Mouse (Mus musculus) granulocyte monocyte progenitor cell, adult 5-6 weeks (primary cell): ENCODE data around the gene Becn1. TPM values are rescaled to one million over a fixed set of nuclear protein-coding genes. Genes with fewer than 3 reads are reported as not detected.

ENCODE experiments used
- ATAC-seq: replicated peaks from 2 replicates; pipeline ENCODE4 v1.8.0; 2016; ENCODE audit warnings: mild to moderate bottlenecking, moderate TSS enrichment, inconsistent platforms; ENCODE audit not compliant: poor library complexity, severe bottlenecking
- total RNA-seq, 2 experiments: library from RNA; stranded (forward) in 1 of 2; stranded (reverse) in 1 of 2; fragments of 200-712, 200-1000 nt in 1 of 2; fragments of >200 nt in 1 of 2; fragmentation: Nextera tagmentation in 1 of 2; gene quantifications; 2 replicates each; pipeline ENCODE4 v1.2.3; 2014 to 2017

Gene Becn1
- total RNA-seq, 2 experiments from 2014 or later = 58.4 to 177 TPM

- ATAC-seq = peak; percentile 61
These were observed 14.4 kb upstream of the Becn1 start for GRCm38 (mm10) chr11:101316501-101316917.

GRCm38 (mm10) chr11:101315665-101316500, 13.8 kb upstream of the Becn1 start, which contains the start of gene Psme3:
TSS of gene Psme3 (plus strand) at chr11:101316213.
- peak; percentile 84 for ATAC-seq

GRCm38 (mm10) chr11:101315082-101315650, 13.1 kb upstream of the Becn1 start:
- ATAC-seq = no peak

- ATAC-seq = no peak
These were observed 12.5 kb upstream of the Becn1 start for GRCm38 (mm10) chr11:101314567-101314966.

- ATAC-seq = no peak
These were observed 10.1 kb upstream of the Becn1 start for GRCm38 (mm10) chr11:101312150-101312549.

- ATAC-seq = no peak
These were observed 9.0 kb upstream of the Becn1 start for GRCm38 (mm10) chr11:101311083-101311482.

GRCm38 (mm10) chr11:101307744-101308143, 5.7 kb upstream of the Becn1 start:
- no peak for ATAC-seq

GRCm38 (mm10) chr11:101301299-101302003, 635 bp downstream of the Becn1 start:
- peak; percentile 25 for ATAC-seq

- ATAC-seq = no peak
These were observed 1.2 kb downstream of the Becn1 start for GRCm38 (mm10) chr11:101300881-101301280.

- no peak for ATAC-seq
These were observed 6.9 kb downstream of the Becn1 start for GRCm38 (mm10) chr11:101295191-101295590.

GRCm38 (mm10) chr11:101291231-101291630, 10.9 kb downstream of the Becn1 start:
- no peak for ATAC-seq

GRCm38 (mm10) chr11:101287306-101287705, 14.8 kb downstream of the Becn1 start:
- peak; percentile 93 for ATAC-seq

GRCm38 (mm10) chr11:101283805-101284204, 18.3 kb downstream of the Becn1 start:
- ATAC-seq = no peak

- ATAC-seq = no peak
These were observed 19.2 kb downstream of the Becn1 start for GRCm38 (mm10) chr11:101282896-101283295.

GRCm38 (mm10) chr11:101280837-101281236, 21.2 kb downstream of the Becn1 start:
- ATAC-seq = no peak

- peak; percentile 6; the same call in 1 of the 2 replicates for ATAC-seq
These were observed 22.9 kb downstream of the Becn1 start for GRCm38 (mm10) chr11:101279193-101279569.

GRCm38 (mm10) chr11:101278223-101279192, 23.6 kb downstream of the Becn1 start, which contains the start of the genes Cntd1 and Coa3:
TSS of gene Cntd1 (plus strand) at chr11:101279012.
TSS of gene Coa3 (minus strand) at chr11:101279114.
- peak; percentile 92 for ATAC-seq

- ATAC-seq = peak; percentile 15; the same call in 1 of the 2 replicates
These were observed 24.5 kb downstream of the Becn1 start for GRCm38 (mm10) chr11:101277381-101278222.
